Mouse (Mus musculus): ENCODE measurements at regions not wholly inside any gene's neighbourhood (a gene's known extent, or its start where the extent isn't known, plus 50 kb on each side); places are given as distances from the start of the nearest gene placed in this dataset.
A peak's percentile ranks its signal among the peaks of the same experiment; 100 is the strongest.

GRCm38 (mm10) chr4:55623151-55623760, 91.0 kb upstream of the Klf4 start (continued):
- TF ChIP-seq JUN (IDR thresholded peaks at IDR 0.05; ENCODE audit: insufficient read depth, low read depth, low read length): no peak
- TF ChIP-seq TCF12 (IDR thresholded peaks at IDR 0.05; ENCODE audit: low read depth, low read length): 0 out of 2 replicates have a peak, but pooled peaks have one; percentile 39

- Histone ChIP-seq H3K4me2 (ENCODE audit: insufficient read depth, low read depth, poor library complexity, severe bottlenecking) (peak overlapping the region; percentile 26; the same call in 1 of the 2 replicates), H3K27ac (ENCODE audit: insufficient read depth, low read depth) (peak overlapping the region; percentile 42; the same call in 1 of the 2 replicates), H3K27me3 (replicated peaks) (no peaks in the 10 kb centered on the region), H3K36me3 (replicated peaks in 1 of 2; ENCODE audit: control insufficient read depth in 1 of 2, insufficient read depth in 1 of 2, low read length in 1 of 2) (no peaks in the 10 kb centered on the region), H3K4me1 (ENCODE audit: control insufficient read depth in 1 of 2, insufficient read depth in 2 of 2) (peaks cover 13 to 52% of the 10 kb centered on the region in 2 experiments), H3K79me2 (replicated peaks; ENCODE audit: control insufficient read depth, extremely low read depth, insufficient read depth, poor library complexity, severe bottlenecking) (no peaks in the 10 kb centered on the region), H3K9me3 (replicated peaks; ENCODE audit: low read length) (no peaks in the 10 kb centered on the region), H3K9ac (ENCODE audit: insufficient read depth, low read depth) (0 out of 2 replicates have a peak overlapping the region, but pooled peaks have one; percentile 13), H3K4me3 (replicated peaks in 1 of 3; ENCODE audit: low read depth in 2 of 3, low read length in 2 of 3, poor library complexity in 1 of 3) (no peak overlapping the region)
- TF ChIP-seq UBTF (IDR thresholded peaks at IDR 0.05; ENCODE audit: low read depth, low read length): no peak
- TF ChIP-seq SMC3 (IDR thresholded peaks at IDR 0.05; ENCODE audit: low read depth, low read length): no peak
- TF ChIP-seq JUND (conservative IDR thresholded peaks at IDR 0.05; ENCODE audit: low read depth, low read length): no peak
- peak; percentile 68 for TF ChIP-seq MEF2A (IDR thresholded peaks at IDR 0.05; ENCODE audit: borderline replicate concordance, low read depth, low read length)
- TF ChIP-seq ELF1 (IDR thresholded peaks at IDR 0.05; ENCODE audit: low read depth, low read length): no peak
- TF ChIP-seq CTCF (conservative IDR thresholded peaks at IDR 0.05 in 1 of 2, IDR thresholded peaks at IDR 0.05 in 1 of 2; ENCODE audit: low read depth in 2 of 2, low read length in 2 of 2): no peak
- no peak for TF ChIP-seq TCF12 (IDR thresholded peaks at IDR 0.05; ENCODE audit: low read depth, low read length)
- in situ Hi-C loops (cut with MboI; ENCODE audit: low pct_ligation_motif_present, low pct_unique_long_range_greater_than_20kb, low sequenced_read_pairs): no loop called here
- dilution Hi-C loops (cut with MboI; ENCODE audit: extremely low pct_ligation_motif_present, extremely low pct_unique_long_range_greater_than_20kb, low sequenced_read_pairs): no loop called here
- DNase-seq (ENCODE audit: extremely low read depth): peak; percentile 33
Measured at GRCm38 (mm10) chr4:55622651-55623050, 90.4 kb upstream of the Klf4 start.

GRCm38 (mm10) chr4:55619891-55620290, 87.6 kb upstream of the Klf4 start:
- Histone ChIP-seq H3K4me1 (ENCODE audit: control insufficient read depth in 1 of 2, insufficient read depth in 2 of 2) (peaks cover 13 to 52% of the 10 kb centered on the region in 2 experiments), H3K36me3 (replicated peaks in 1 of 2; ENCODE audit: control insufficient read depth in 1 of 2, insufficient read depth in 1 of 2, low read length in 1 of 2) (no peaks in the 10 kb centered on the region), H3K4me2 (ENCODE audit: insufficient read depth, low read depth, poor library complexity, severe bottlenecking) (no peak overlapping the region), H3K9ac (ENCODE audit: insufficient read depth, low read depth) (no peak overlapping the region), H3K27ac (ENCODE audit: insufficient read depth, low read depth) (no peak overlapping the region), H3K79me2 (replicated peaks; ENCODE audit: control insufficient read depth, extremely low read depth, insufficient read depth, poor library complexity, severe bottlenecking) (no peaks in the 10 kb centered on the region), H3K9me3 (replicated peaks; ENCODE audit: low read length) (no peaks in the 10 kb centered on the region), H3K4me3 (replicated peaks in 1 of 3; ENCODE audit: low read depth in 2 of 3, low read length in 2 of 3, poor library complexity in 1 of 3) (no peak overlapping the region), H3K27me3 (replicated peaks) (no peaks in the 10 kb centered on the region)
- in situ Hi-C loops (cut with MboI; ENCODE audit: low pct_ligation_motif_present, low pct_unique_long_range_greater_than_20kb, low sequenced_read_pairs): no loop called here
- no peak for DNase-seq (ENCODE audit: extremely low read depth)
- dilution Hi-C loops (cut with MboI; ENCODE audit: extremely low pct_ligation_motif_present, extremely low pct_unique_long_range_greater_than_20kb, low sequenced_read_pairs): no loop called here
- no peak for TF ChIP-seq IRF4 (IDR thresholded peaks at IDR 0.05; ENCODE audit: low read depth, low read length)
- no peak for TF ChIP-seq ELF1 (IDR thresholded peaks at IDR 0.05; ENCODE audit: low read depth, low read length)
- no peak for TF ChIP-seq SMC3 (IDR thresholded peaks at IDR 0.05; ENCODE audit: low read depth, low read length)
- TF ChIP-seq GABPA (IDR thresholded peaks at IDR 0.05; ENCODE audit: insufficient replicate concordance, low read depth, low read length): no peak
- TF ChIP-seq PAX5 (IDR thresholded peaks at IDR 0.05; ENCODE audit: low read length): no peak
- no peak for TF ChIP-seq POLR2AphosphoS2 (IDR thresholded peaks at IDR 0.05; ENCODE audit: low read depth, low read length)
- no peak for TF ChIP-seq EP300 (IDR thresholded peaks at IDR 0.05; ENCODE audit: low read length)
- no peak for TF ChIP-seq JUND (conservative IDR thresholded peaks at IDR 0.05; ENCODE audit: low read depth, low read length)
- TF ChIP-seq HCFC1 (IDR thresholded peaks at IDR 0.05; ENCODE audit: low read depth, low read length): no peak
- TF ChIP-seq USF1 (IDR thresholded peaks at IDR 0.05; ENCODE audit: low read depth, low read length): no peak
- no peak for TF ChIP-seq KAT2A (IDR thresholded peaks at IDR 0.05; ENCODE audit: insufficient replicate concordance, low read length)
- no peak for TF ChIP-seq ETS1 (conservative IDR thresholded peaks at IDR 0.05; ENCODE audit: low read depth, low read length)
- TF ChIP-seq ZMIZ1 (IDR thresholded peaks at IDR 0.05; ENCODE audit: low read depth, low read length): no peak
- TF ChIP-seq ZC3H11A (IDR thresholded peaks at IDR 0.05; ENCODE audit: low read depth, low read length): no peak
- TF ChIP-seq MYC (IDR thresholded peaks at IDR 0.05; ENCODE audit: low read depth, low read length): no peak
- TF ChIP-seq MEF2A (IDR thresholded peaks at IDR 0.05; ENCODE audit: borderline replicate concordance, low read depth, low read length): no peak
- TF ChIP-seq NELFE (IDR thresholded peaks at IDR 0.05; ENCODE audit: low read depth, low read length): no peak
- no peak for TF ChIP-seq RCOR1 (conservative IDR thresholded peaks at IDR 0.05; ENCODE audit: low read depth, low read length)
- TF ChIP-seq BHLHE40 (IDR thresholded peaks at IDR 0.05; ENCODE audit: low read depth, low read length): no peak

Data from CH12.LX (cell line).